8 mouse cellular contexts compared by ENCODE assay signal in genomic region chr12:8379795-8380521, GRCm38 (mm10).
DNase-seq lines count a peak whose midpoint lies in the region; ATAC-seq and TF ChIP-seq lines count a peak whose summit lies in the region.

No protein-coding gene starts in this region.

- TF ChIP-seq CTCF in C2C12 (IDR thresholded peaks at IDR 0.05; ENCODE audit: control insufficient read depth, insufficient read depth, insufficient read length): no peak
- TF ChIP-seq CTCF in stomach, postnatal 0 days (IDR thresholded peaks at IDR 0.05; ENCODE audit: low read depth): no peak
- TF ChIP-seq CTCF in left cerebral cortex, adult 2 months (IDR thresholded peaks at IDR 0.05): no peak

- no peak overlapping the region for H3K4me3 ChIP-seq in C2C12 (ENCODE audit: insufficient read depth, poor library complexity, severe bottlenecking)
- no peak overlapping the region for H3K4me3 ChIP-seq in heart, embryonic 13.5 days
- no peak overlapping the region for H3K4me3 ChIP-seq in stomach, postnatal 0 days (ENCODE audit: low read depth, low read length)
- no peak overlapping the region for H3K4me3 ChIP-seq in midbrain, embryonic 13.5 days (replicated peaks)
- no peak overlapping the region for H3K4me3 ChIP-seq in left cerebral cortex, adult 2 months

- 31% methylated on average over 8 of the region's 8 CpGs for WGBS in heart, embryonic 13.5 days
- 41% methylated on average over 8 of the region's 8 CpGs for WGBS in stomach, postnatal 0 days
- WGBS in midbrain, embryonic 13.5 days: 77% methylated on average over 8 of the region's 8 CpGs

- no peaks in the 10 kb centered on the region for H3K79me2 ChIP-seq in C2C12 (ENCODE audit: control insufficient read depth, insufficient read depth)

- no peaks in the 10 kb centered on the region for H3K9me3 ChIP-seq in heart, embryonic 13.5 days
- H3K9me3 ChIP-seq in stomach, postnatal 0 days (ENCODE audit: control insufficient read depth, low read length): no peaks in the 10 kb centered on the region
- H3K9me3 ChIP-seq in midbrain, embryonic 13.5 days: no peaks in the 10 kb centered on the region

- H3K9ac ChIP-seq in heart, embryonic 13.5 days: no peak overlapping the region
- H3K9ac ChIP-seq in stomach, postnatal 0 days (ENCODE audit: low read length): no peak overlapping the region
- H3K9ac ChIP-seq in midbrain, embryonic 13.5 days (replicated peaks): no peak overlapping the region

- H3K79me3 ChIP-seq in C2C12 (ENCODE audit: low read depth): no peaks in the 10 kb centered on the region

- H3K27me3 ChIP-seq in C2C12 (ENCODE audit: control insufficient read depth, insufficient read depth, insufficient read length): no peaks in the 10 kb centered on the region
- no peaks in the 10 kb centered on the region for H3K27me3 ChIP-seq in heart, embryonic 13.5 days (replicated peaks)
- no peaks in the 10 kb centered on the region for H3K27me3 ChIP-seq in stomach, postnatal 0 days (ENCODE audit: control insufficient read depth, insufficient read depth, low read length)
- H3K27me3 ChIP-seq in midbrain, embryonic 13.5 days: no peaks in the 10 kb centered on the region

- peak overlapping the region; percentile 40; the same call in 1 of the 2 replicates for H3K27ac ChIP-seq in heart, embryonic 13.5 days (replicated peaks)
- H3K27ac ChIP-seq in stomach, postnatal 0 days (replicated peaks): 0 out of 2 replicates have a peak overlapping the region, but pooled peaks have one; percentile 45
- H3K27ac ChIP-seq in midbrain, embryonic 13.5 days: no peak overlapping the region
- H3K27ac ChIP-seq in left cerebral cortex, adult 2 months: no peak overlapping the region

- H3K36me3 ChIP-seq in C2C12 (ENCODE audit: control insufficient read depth, insufficient read depth): no peaks in the 10 kb centered on the region
- H3K36me3 ChIP-seq in heart, embryonic 13.5 days: no peaks in the 10 kb centered on the region
- H3K36me3 ChIP-seq in stomach, postnatal 0 days (ENCODE audit: control insufficient read depth, insufficient read depth, low read length): no peaks in the 10 kb centered on the region
- no peaks in the 10 kb centered on the region for H3K36me3 ChIP-seq in midbrain, embryonic 13.5 days

- no peak overlapping the region for H3ac ChIP-seq in C2C12 (ENCODE audit: control insufficient read depth, insufficient read length, low read depth)

- TF ChIP-seq EP300 in stomach, postnatal 0 days (optimal IDR thresholded peaks at IDR 0.05): no peak

- peak; percentile 32; the same call in 1 of the 2 replicates for ATAC-seq in heart, embryonic 13.5 days (ENCODE audit: extremely low read depth, insufficient number of reproducible peaks, low FRiP score, low TSS enrichment)
- ATAC-seq in stomach, postnatal 0 days (ENCODE audit: low FRiP score, low TSS enrichment): peak; percentile 97
- ATAC-seq in megakaryocyte, adult 5-6 weeks (ENCODE audit: poor library complexity, severe bottlenecking): no peak
- no peak for ATAC-seq in midbrain, embryonic 13.5 days

- peaks cover 46% of the 10 kb centered on the region for H3K4me1 ChIP-seq in heart, embryonic 13.5 days
- no peaks in the 10 kb centered on the region for H3K4me1 ChIP-seq in stomach, postnatal 0 days (replicated peaks; ENCODE audit: control insufficient read depth, insufficient read depth)
- no peaks in the 10 kb centered on the region for H3K4me1 ChIP-seq in midbrain, embryonic 13.5 days (replicated peaks)

- intact Hi-C loops in left cerebral cortex, adult 2 months (cut with DNase I): no loop called here

- H3K4me2 ChIP-seq in heart, embryonic 13.5 days: no peak overlapping the region
- no peak overlapping the region for H3K4me2 ChIP-seq in stomach, postnatal 0 days (replicated peaks; ENCODE audit: low read depth)
- H3K4me2 ChIP-seq in midbrain, embryonic 13.5 days (replicated peaks): no peak overlapping the region

- DNase-seq in adrenal gland, postnatal 10 days: peak; percentile 92
- DNase-seq in kidney, postnatal 36 days: peak; percentile 94 to 98
- DNase-seq in stomach, postnatal 0 days (ENCODE audit: low spot score): peak; percentile 86
- DNase-seq in left cerebral cortex, adult 2 months (ENCODE audit: extremely low spot score in 1 of 2, low spot score in 2 of 2): no peak

TF ChIP-seq in C2C12, 6 proteins besides CTCF, POLR2A, EP300 and RAD21:
- TF ChIP-seq FOSL1 (IDR thresholded peaks at IDR 0.05; ENCODE audit: insufficient read depth, low read length, poor library complexity, severe bottlenecking) (peak; percentile 60), MYOG (IDR thresholded peaks at IDR 0.05; ENCODE audit: control insufficient read depth, extremely low read depth, insufficient read length) (no peak), MYOD1 (IDR thresholded peaks at IDR 0.05; ENCODE audit: control insufficient read depth, insufficient read length, low read depth) (peak; percentile 67)
TF ChIP-seq in C2C12: peak in this region for 2.

Comparison
In these comparisons a context has a peak if more than half of its experiments do, and no peak if none do; other contexts are left out.
1. DNase-seq: peak in adrenal gland, postnatal 10 days (single experiment), kidney, postnatal 36 days (2 of 2) and stomach, postnatal 0 days (single experiment); none in left cerebral cortex, adult 2 months (0 of 2).
2. ATAC-seq: peak in heart, embryonic 13.5 days (single experiment) and stomach, postnatal 0 days (single experiment); none in megakaryocyte, adult 5-6 weeks (single experiment) and midbrain, embryonic 13.5 days (single experiment).
3. H3K27ac ChIP-seq: peak in heart, embryonic 13.5 days (single experiment) and stomach, postnatal 0 days (single experiment); none in midbrain, embryonic 13.5 days (single experiment) and left cerebral cortex, adult 2 months (single experiment).